Mouse (Mus musculus) ovary, postnatal 10 days (tissue): ENCODE data around the gene Polr3g.
"Not testable (repeated sequence)": the region's sequence is repeated elsewhere in the genome, so short reads cannot be mapped to it uniquely, and the experiment has no call there.

Experiments
- DNase-seq: peaks from one replicate; pipeline ENCODE4 v3.0.0; 2022; ENCODE audit warnings: low spot score

The Polr3g gene

DNA sequence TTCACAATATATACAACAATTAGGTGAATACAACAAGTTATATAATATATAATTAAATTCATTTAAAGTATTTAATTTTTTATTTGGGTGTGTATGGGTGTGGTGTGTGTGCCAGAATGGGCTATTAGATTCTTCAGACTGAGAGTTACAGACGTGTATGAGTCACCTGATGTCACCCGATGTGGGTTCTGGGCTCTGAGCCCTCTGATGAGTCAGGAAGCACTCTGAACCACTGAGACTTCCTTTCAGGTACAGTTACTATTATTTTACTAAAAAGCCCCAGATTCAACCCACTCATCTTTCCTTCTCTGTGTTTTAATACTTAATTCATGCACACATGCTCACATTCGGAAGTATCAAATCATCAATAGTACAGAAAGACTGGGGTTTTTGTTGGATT lies 25.9 kb downstream of the Polr3g start:
- DNase-seq: no peak

DNA sequence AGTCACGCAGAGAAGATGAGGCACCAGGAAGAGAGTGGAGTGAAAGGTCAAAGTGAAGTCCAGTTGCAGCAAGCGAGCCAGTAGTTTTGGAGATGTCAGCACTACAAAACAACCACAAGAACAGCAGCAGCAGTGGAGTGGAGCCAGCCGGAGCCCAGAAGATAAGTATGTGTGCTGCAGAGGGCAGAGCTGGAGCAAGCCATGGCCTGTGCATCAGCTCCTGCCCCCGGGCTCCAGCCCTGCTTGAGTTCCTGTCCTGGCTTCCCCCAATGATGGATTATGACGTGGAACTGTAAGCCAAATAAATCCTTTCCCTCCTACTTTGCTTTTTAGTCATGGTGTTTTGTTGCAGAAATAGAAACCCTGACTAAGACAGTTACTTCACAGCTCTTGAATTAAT lies 26.6 kb downstream of the Polr3g start:
- no peak for DNase-seq

GRCm38 (mm10) chr13:81683107-81683506 lies 27.7 kb downstream of the Polr3g start:
- no peak for DNase-seq

DNA sequence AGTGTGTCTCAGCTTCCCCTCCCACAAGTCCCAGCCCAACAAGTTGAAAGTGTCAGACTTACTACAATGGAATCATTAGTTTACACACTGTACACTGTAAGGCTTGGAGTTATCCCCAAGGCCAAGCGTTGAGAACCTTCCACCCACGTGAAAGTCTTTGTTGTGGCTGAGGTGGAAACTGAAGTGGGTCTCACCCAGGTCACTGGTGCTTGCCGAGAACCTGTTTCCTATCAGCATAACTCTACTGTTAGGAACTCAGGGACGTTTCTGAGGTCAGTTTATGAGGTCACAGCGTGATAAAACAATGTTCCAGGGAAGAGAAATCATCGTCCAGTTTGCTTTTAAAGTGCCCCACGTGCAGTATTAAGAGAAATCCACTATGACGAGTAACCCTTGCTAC lies 35.5 kb downstream of the Polr3g start:
- DNase-seq: no peak

DNA sequence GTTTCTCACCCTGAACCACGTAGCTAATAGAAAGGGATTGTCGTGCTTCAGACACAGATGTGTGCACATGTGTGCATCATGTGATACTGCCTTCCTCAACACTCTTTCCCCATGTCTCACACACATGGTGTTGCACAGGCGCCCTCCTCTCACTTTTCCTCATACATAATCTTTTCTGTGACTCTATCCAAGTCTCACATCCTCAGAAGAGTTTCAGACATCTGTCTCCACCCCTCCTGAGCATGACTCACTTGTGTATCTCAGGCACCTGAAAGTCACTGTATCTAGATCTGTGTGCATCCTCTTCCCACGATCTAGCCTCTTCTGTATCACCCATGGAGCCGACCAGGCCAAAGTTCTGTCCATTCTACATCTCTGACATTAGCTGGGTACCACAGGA lies 43.1 kb downstream of the Polr3g start:
- DNase-seq: no peak

DNA sequence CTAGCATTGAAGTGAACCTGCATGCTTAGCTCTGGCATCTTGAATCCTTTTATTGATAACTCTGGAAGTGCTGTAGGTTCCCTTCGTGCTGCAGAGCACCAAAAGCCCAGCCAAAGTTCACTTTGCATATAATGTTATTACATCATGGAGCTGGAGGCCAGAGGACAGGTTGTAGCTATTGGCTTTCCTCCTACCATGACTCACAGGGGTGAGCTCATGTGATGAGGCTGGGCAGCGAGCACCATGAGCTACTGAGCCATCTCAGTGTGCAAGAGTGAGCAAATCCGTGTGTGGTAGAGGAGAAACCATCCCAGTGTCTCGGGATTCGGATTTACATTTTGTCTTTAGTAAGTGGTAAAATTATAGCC lies 46.5 kb downstream of the Polr3g start:
- DNase-seq: no peak

DNA sequence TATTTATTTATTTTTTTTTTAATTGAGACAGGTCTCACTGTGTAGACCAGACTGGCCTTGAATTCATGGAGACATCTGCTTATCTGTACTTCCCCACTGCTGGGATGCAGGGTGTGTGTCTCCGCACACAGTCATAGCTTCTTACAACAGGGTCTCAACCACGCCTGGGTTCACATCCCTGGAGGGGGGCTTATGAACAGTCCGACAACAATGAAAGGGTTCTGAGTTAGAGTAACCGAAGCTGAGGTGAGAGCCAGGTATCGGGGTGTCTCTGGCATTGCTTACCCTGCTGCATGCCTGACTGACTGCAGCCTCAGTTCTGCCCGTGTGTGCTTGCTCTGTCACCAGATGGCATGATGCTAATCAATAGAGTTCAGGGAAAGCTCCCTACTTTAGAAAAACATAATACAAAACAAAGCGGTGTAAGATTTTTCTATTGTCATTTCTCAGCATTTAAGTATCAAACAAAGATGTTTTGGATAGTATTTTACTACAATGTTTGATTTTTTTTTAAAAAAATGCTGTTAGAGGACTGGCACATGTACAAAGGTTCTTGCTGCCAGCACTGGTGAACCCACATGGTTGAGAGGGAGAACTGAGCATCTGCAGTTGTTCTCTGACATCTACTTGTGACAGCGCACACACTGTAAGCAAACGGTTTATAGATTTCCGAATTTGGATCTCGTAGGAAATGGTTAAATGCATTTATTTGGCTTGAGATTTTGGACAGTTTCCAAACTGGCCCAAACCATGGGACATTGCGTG lies 47.1 kb downstream of the Polr3g start:
- no peak for DNase-seq

DNA sequence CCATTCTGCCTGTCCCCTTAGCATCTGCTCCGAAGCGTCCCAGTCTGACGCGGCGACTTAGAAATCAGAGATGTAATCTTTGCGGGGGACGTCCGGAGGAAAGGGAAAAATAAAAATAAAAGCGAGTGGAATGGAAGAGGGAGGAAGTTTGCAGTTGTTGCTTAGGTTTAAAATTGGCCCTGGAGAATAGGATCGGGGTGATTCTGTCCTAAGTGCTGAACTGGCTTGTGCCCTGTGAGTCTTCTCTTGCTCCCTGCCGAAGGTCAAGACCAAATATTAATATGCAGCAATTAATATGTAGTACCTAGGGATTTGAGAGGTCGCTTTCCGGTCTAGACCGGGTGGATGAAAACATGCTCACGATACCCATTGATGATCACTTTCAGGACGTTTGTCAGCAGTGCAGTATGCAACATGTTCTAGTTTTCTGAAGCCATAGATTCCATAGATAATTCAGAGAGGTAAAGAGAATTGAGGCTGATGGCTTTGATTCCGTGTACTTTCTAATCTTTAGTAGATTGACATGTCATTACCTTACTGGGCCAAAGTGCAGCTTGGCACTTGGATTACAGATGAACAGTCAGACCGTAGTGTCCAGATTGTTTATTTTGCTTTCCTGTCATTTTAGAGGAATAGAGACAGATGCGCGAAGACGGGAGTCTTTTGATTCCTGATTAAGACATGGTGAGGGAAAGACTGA lies 52.6 kb downstream of the Polr3g start:
- DNase-seq: no peak

DNA sequence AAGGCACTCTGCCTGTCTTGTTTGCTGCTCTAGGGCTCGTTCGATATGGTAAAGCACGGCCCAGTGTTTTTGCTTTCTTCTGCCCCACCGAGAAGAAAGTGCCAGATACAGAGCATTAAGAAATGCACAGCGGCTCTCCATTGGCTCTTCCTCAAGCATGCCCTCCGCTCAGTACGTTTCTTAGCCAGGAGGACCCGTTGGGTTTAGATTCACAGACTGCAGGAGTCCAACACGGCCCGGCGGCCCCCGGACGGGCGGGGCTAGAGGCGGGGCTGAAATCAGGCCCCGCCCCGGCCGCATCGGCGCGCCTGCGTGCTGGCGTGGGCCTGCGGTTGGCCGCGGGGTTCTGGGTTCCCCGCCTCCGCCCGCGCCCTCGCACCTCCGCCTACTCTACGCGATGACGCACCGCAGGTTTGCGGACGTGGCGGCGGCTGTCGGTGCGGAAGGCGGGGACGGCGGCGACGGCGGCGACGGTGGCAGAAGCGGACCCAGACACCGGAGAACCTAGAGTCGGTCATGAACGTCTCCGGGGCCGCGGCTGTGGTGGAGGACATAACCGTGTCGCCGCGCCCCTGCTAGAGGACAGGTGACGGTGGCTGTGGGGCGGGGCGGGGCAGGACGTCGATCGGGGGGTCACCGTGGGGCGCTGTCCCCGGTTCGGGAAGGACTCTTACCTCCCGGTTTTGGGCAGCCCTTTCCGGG lies 53.3 kb downstream of the Polr3g start, which contains the start of gene Lysmd3:
Lysmd3 (plus strand) TSS at position 313 of the 702 bp plus-strand sequence.
- peak; percentile 74 for DNase-seq

DNA sequence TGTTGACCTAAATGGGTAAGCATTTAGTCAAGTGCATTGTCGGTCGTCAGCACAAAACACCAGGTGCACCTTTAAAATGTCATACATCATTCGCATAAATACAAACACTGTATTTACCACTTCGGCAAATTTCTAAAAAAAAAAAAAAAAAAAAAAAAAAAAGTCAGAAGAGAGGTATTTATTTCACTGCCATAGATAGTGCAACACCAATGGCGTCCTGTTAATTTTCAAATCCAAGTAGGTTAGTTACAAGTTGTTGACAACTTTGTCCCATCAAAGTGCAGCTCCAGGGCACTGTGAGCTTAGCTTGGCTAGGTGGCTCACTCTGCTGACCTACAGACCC lies 53.8 kb downstream of the Polr3g start:
- DNase-seq: no peak

DNA sequence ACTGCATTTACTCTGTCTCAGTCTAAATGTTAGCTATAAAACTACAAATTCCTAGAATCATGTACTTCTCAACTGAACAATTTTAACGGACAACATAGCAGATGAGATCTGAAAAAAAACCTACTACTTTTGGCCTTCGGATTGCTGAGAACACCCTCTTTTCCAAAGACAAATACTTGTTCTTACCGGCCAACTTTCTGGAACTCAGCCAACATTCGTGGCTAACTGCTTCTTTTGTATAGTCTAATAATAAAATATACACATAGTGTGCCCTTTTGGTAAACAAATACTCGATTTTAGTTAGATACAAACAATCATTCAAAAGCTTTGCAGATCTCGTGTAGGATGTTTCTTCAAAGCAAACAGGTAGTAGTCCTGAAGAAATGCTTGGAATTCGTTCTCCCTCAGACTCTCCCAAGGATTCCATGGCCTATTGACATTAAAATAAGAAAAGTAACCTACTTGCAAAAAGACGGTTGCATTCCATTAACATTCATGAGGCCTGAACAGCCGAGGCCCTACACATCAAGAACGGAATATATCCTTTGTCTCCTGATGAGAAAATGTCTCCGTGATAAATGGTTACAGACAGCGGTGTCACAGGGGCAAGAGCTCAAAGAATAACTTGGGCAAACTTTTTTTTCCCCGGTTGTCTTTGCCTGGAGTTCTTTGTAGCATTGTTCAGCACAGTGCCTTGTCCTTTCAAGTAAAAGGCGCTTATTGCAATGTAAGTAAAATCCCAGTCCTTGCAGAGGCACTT lies 54.5 kb downstream of the Polr3g start:
- no peak for DNase-seq

GRCm38 (mm10) chr13:81650382-81650781 lies 60.4 kb downstream of the Polr3g start:
- DNase-seq: not testable (repeated sequence)

DNA sequence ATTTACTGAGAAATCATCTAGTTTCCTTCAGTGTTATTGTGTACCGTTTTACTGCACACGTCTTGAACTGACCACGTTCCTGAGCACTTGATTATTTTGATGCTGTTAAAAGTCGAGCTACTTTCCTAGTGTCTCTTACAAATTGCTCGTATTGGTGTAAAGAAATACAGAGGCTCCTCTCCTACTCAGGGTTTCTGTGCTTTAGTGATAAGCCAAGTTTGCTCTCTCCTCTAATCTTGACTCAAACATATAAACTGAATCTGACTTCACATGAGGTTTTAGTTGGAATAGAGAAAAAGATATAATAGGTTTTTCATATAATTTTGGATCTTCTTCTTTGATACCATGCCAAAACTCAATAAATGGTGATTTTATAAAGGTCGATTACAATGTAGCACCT lies 64.5 kb downstream of the Polr3g start:
- no peak for DNase-seq

- DNase-seq: no peak
Measured at GRCm38 (mm10) chr13:81644047-81644565, 66.7 kb downstream of the Polr3g start.

GRCm38 (mm10) chr13:81642491-81643149 lies 68.2 kb downstream of the Polr3g start:
- no peak for DNase-seq

DNA sequence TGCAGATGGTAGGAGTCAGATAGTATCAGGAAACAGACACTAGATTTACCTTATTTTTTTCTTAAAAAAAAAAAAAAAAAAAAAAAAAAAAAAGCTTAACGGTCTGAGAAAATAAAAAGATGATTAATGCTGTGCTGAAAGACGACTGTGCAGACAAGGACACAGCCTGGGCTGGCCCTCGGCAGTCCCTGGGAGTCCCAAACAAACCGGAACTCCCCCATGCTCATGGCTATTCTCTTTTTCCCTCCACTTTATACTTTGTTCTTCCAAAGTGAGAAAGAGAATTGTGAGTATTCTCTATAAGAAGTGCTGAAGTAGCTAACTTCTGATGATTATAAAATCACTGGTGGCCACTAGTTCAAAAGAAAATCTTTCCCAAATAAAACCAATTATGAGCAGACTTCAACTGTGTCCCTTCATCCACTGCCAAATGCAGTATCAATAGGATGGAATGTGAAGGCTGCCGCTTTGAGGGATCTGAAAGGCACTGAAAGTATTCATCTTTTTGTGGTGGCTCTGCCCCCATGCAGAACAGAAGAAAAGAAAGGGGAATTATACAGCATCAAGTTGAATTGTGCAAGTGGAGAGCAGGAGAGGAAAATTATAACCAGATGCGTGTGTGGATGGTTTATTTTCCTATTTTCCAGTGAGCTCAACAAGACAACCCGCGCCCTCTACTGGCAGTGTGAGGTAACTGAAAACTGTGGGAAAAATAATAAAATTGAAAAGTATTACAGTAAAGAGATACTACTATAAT lies 69.3 kb downstream of the Polr3g start:
- no peak for DNase-seq

- DNase-seq: no peak
Measured at GRCm38 (mm10) chr13:81640881-81641280, 69.9 kb downstream of the Polr3g start.

- DNase-seq: no peak
Measured at GRCm38 (mm10) chr13:81639624-81640023, 71.2 kb downstream of the Polr3g start.

DNA sequence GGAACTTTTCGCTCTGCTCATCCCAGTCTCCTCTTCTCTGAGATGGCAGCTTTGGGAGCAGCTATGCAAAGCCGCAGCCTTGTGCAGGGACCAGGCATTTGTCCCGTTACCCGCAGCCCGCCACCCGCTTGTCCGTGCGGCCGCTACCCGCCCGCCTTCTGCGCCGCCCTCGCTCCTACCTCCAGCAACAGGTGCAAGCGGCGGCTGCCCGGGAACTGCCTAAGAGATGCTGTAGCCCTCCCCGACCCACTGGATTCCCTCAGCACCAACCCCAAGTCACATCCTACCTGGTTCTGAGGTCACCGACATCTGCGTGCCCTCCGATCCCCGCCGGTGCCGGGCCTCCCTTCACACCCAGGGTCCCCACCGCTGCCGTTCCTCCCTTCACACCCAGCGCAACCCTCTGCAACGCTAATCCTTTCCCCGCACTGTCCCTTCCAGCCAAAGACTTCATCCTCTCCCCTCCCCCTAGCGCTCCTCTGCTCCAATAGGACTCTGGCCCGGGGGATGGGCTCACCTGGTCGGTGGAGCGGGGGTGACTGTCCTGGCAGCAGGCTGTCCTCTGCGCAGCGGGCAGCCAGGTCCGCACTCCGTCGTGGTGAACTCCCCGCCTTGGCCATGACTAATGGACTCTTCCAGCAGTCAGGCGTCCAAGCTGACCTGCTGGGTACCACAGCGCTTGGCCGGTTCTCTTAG lies 77.9 kb downstream of the Polr3g start, which contains the start of gene Adgrv1:
Adgrv1 (minus strand) TSS at position 435 of the 696 bp plus-strand sequence.
- DNase-seq: peak; percentile 9

DNA sequence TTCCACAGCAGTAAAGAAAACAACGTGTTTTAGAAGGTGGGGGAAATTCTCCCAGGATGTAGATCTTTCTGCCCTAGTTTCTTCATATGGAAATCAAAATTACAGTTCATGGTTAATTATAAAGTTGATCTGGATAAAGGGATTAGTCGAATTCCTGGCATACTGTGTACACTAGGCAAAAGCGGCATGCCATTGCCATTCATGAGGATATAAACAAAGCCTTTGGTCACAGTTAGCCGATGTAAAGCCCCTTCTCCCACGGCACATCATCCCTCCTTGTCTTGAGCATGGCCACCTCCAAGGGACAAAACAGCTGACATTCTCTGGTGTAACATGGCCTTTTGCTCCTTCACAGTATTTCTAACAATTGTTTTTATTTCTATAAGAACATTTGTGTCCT lies 80.2 kb downstream of the Polr3g start:
- DNase-seq: no peak
